Mouse (Mus musculus) heart, postnatal 14 days (tissue): ENCODE measurements around the gene Lck. TPM values are rescaled to one million over a fixed set of nuclear protein-coding genes. Genes with fewer than 3 reads are reported as not detected.
A peak's percentile ranks its signal among the peaks of the same experiment; 100 is the strongest.
"Not testable (repeated sequence)": the region's sequence is repeated elsewhere in the genome, so short reads cannot be mapped to it uniquely, and the experiment has no call there.

Experiments used
- DNase-seq, 2 experiments: peaks; one replicate each; pipeline ENCODE4 v3.0.0; 2021 to 2022
- intact Hi-C: fragments of 180-260 bp; cut with DNase I; formaldehyde crosslinking; loops from one replicate; pipeline ENCODE4 v1.15.1; 2025
- total RNA-seq, 2 experiments: library from RNA; stranded (reverse); gene quantifications; 2 replicates each; pipeline ENCODE4 v1.2.3; 2021

The Lck gene
- total RNA-seq, 2 experiments from 2014 or later = 1.4 to 20.4 TPM

DNA sequence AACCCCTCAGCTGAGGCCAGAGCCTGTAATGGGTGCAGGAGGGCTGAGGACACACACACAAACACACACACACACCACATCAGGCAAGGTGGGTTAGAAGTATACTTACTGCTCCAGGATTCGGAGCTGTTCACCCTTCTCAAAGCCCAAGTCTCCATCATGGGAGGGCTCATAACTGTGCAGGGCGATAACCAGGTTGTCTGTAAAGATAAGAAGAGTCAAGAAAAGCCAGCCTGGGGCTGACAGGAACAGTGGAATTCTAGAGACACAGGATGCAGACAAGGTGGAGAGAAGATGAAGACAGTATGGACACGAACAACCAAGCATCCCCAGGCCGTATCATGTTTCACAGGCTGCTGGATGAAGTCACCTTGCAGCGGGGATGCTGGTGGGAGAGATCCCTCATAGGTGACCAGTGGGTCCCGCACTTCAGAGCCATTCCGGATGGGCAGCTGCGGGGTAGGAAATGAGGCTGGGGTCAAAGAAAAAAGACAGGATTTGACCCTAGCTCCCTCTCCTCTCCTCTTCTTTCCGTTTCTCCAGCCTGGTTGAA lies 16.1 kb downstream of the Lck start:
- no peak for DNase-seq
- intact Hi-C loops = loop anchor here (2.0 kb wide), 1 partner anchor 51 kb away; no protein-coding TSS in a partner anchor

DNA sequence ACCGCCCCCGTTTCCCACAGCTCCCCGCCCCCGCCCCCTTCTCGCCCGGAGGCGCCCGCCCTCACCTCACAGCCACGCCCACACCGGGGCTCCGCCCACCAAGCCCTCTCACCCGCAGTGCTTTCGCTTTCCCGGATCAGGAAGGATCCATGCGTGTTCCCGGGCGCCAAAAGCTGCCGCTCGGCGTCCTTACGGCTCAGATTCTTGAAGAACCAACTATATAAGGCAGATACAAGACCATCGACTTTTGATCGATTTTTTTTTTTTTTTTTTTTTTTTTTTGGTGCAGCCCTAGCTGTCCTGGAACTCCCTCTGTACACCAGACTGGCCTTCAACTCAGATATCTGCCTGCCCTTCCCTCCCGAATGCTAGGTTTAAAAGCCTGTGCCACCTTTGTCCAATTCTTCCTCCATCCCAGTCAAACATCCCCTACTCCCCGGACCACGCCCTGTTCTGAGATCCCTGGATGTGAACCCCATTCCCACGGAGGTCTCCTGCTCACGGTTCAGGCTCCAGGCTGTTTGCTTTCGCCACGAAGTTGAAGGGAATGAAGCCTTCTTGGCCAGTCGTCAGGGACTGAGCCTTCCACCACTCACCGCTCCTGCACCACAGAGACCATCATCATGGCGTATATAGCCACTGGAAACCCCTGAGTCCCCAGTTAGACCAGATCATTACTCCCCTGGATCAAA lies 16.8 kb downstream of the Lck start:
- intact Hi-C loops = loop anchor here (2.0 kb wide), 1 partner anchor 52 kb away; no protein-coding TSS in a partner anchor
- DNase-seq = peak; percentile 90 to 91

- no peak for DNase-seq
- intact Hi-C loops = loop anchor here (2.0 kb wide), 1 partner anchor 53 kb away; no protein-coding TSS in a partner anchor
These were observed 17.4 kb downstream of the Lck start for GRCm38 (mm10) chr4:129555862-129556531.

- intact Hi-C loops = no loop called here
- peak in 1 of 2 experiments; percentile 57 for DNase-seq
These were observed 18.0 kb downstream of the Lck start for GRCm38 (mm10) chr4:129555421-129555861.

- DNase-seq, intact Hi-C loops: not testable (repeated sequence)
These were observed 18.9 kb downstream of the Lck start for GRCm38 (mm10) chr4:129554512-129554911.

- intact Hi-C loops = no loop called here
- no peak for DNase-seq
These were observed 23.1 kb downstream of the Lck start for GRCm38 (mm10) chr4:129550295-129550694.

- intact Hi-C loops = loop anchor here (5.0 kb wide), 1 partner anchor 58 kb away; no protein-coding TSS in a partner anchor
- peak in 1 of 2 experiments; percentile 31 for DNase-seq
These were observed 24.1 kb downstream of the Lck start for GRCm38 (mm10) chr4:129549306-129549705.

GRCm38 (mm10) chr4:129547631-129548030 lies 25.8 kb downstream of the Lck start:
- not testable (repeated sequence) for DNase-seq
- intact Hi-C loops = loop anchor here (5.0 kb wide), 1 partner anchor 60 kb away; no protein-coding TSS in a partner anchor

DNA sequence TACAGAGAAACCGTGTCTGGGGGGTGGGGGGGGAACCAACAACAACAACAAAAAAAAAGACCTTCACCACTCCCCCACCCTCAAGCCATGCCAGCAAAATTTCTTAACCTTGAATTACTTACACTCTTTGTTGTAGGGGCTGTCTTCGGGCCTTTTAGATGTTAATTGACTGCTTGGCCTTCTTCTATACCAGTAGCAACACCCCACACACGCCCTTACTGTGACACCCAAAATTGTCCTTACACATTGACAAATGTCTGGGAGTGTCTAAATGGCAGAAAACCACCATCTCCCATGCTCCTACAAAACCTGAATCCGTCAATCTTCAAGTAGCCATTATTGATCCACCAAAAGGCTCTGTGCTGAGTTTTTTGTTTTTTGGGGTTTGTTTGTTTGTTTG lies 29.3 kb downstream of the Lck start:
- intact Hi-C loops = no loop called here
- DNase-seq = no peak

DNA sequence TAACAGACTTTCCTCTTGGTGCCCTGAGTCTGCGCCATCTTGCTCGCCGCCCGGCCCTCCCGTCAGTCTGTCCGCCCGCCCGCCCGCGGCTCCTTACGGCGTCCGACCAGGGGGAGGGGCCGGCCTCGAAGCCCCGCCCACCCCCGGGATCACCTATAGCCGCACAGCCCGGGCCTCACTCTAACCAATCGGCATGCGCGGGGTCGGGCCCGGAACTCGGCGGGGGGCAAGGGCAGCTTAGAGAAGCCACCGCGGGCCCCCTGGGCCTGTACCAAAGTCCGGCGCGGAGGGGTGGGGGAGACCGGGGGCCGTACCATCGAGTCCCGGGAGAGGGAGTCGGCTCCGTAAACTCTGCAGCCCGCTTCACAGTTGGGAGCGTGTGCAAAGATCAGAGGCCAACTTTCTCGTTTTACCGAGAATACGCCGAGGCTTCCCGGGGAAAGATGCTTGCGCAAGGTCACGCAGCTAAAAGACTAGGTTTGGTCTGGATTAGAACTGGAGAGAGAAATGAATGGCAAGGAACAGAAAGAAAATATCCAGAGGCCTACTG lies 30.8 kb downstream of the Lck start, which contains the start of gene Hdac1:
Gene Hdac1, minus strand, starts transcription at position 122 of the 550 bp plus-strand sequence.
- intact Hi-C loops = no loop called here
- DNase-seq = peak; percentile 98 to 99

DNA sequence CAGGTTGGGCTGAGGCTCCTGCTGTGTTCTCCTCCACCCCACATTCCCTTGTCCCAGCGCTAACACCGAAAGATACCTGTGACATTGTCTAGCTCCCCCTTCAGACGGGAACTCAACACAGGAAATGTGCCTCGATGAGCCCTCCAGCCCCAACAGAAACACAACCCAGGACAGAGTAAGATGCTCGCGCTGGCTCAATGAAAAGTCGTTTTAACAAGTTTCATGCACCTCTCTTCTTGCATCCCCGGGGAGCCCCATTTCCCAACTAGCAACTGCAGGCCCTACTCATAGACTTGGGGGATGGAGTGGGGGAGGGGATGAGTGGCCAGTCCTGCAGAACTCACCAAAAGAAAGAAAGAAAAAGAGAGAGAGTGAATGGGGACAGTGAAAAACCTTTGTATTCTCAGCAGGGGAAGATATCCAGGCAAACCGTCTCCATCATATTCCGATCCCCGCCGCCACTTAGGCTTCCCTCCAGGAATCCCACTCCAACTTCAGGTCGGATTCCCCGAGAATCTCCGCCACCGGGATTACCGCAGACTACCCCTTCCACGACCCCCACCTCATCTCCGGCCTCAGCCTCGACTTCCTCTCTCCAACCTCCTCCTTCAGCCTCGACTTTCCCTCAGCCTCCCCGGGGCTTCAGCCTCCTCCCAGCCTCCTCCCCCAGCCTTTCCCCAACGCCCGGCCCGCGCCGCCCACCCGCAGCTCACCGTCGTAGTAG lies 31.4 kb downstream of the Lck start:
- DNase-seq = no peak

GRCm38 (mm10) chr4:129540012-129540411 lies 33.4 kb downstream of the Lck start:
- peak; percentile 17 to 35 for DNase-seq
- intact Hi-C loops = loop anchor here (2.0 kb wide), 1 partner anchor 23 kb away; no protein-coding TSS in a partner anchor

More for the DNA sequence above, 31.4 kb downstream of the Lck start:
- intact Hi-C loops = loop anchor here (2.0 kb wide), 1 partner anchor 25 kb away; no protein-coding TSS in a partner anchor

- intact Hi-C loops = not testable (repeated sequence)
These were observed 44.5 kb downstream of the Lck start for GRCm38 (mm10) chr4:129528901-129529300.

GRCm38 (mm10) chr4:129525889-129526288 lies 47.6 kb downstream of the Lck start:
- intact Hi-C loops = no loop called here
- no peak for DNase-seq

More at GRCm38 (mm10) chr4:129528901-129529300, 44.5 kb downstream of the Lck start:
- not testable (repeated sequence) for DNase-seq

GRCm38 (mm10) chr4:129525338-129525737 lies 48.1 kb downstream of the Lck start:
- intact Hi-C loops = no loop called here
- no peak for DNase-seq

- DNase-seq = no peak
- intact Hi-C loops = no loop called here
These were observed 54.9 kb downstream of the Lck start for GRCm38 (mm10) chr4:129518519-129518918.

DNA sequence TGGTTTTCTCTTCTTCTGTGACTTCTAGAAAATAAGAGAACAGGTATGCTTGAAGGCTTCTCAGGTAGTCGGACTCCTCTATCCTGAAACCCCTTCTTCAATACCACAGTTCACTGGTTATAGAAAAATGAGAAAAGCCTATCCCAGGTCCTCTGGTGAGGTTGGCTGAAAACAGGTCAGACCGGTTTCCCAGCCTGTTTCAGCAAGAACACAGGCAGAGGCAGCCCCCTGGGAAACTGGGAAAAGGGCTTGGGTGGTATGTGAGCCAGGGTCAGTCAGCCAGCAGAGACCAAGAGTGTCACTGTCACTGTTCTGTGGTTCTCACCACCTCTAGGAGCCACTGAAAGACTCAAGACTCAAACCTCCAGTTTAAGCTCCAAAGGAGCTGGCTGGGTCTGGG lies 56.5 kb downstream of the Lck start:
- intact Hi-C loops = loop anchor here (2.0 kb wide), 1 partner anchor 24 kb away; no protein-coding TSS in a partner anchor
- no peak for DNase-seq

DNA sequence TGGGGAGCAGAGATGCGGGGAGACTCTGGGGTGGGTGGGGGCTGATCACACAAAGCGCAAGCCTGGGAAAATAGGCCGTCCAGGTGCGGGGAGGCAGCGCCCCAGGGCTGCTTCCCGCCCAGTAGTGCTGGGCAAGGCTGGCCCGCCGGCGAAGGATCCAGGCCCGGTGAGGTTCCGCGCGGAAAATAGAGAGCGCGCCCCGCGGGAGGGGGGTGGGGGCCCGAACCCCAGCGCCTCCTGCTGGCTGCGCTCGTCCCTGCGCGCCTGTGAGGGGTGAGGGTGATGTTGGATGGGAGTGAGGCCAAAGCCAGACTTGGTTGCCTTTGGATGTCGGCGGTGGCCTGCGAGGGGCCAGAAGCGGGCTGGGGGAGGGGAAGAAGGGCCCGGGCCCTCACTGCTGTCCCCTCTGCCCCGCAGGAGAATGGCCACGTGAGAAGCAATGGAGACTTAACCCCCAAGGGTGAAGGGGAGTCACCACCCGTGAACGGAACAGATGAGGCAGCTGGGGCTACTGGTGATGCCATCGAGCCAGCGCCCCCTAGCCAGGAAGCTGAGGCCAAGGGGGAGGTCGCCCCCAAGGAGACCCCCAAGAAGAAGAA lies 59.0 kb downstream of the Lck start:
- peak; percentile 75 to 85 for DNase-seq
- intact Hi-C loops = no loop called here

DNA sequence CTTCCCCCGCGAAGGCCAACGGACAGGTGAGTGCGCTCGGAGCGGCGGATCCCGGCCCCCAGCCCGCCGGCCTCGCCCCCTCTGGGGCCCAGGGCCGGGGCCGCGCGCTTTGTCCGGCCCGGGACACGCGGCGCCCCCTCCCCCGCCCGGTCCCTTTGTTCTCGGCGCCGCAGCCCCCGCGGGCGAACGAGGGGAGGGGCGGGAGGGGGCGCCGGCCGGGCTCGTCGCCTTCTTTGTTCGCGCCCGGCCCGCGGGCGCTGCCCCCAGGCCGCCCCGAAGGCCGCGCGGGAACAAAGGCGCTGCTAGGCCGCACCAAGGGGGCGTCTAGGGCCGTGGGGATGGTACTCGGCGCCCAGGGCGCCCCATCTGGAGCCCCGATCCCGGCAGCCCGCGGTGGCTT lies 59.5 kb downstream of the Lck start:
- intact Hi-C loops = no loop called here

More for the DNA sequence above, 59.5 kb downstream of the Lck start:
- DNase-seq = no peak
